Mouse (Mus musculus) MEL (cell line): ENCODE data around the gene Vmn1r82. TPM values are rescaled to one million over a fixed set of nuclear protein-coding genes. Genes with fewer than 3 reads are reported as not detected.

Experiments used
- DNase-seq: peaks from one replicate; pipeline ENCODE4 v3.0.0; 2011; ENCODE audit warnings: low read depth, low spot score
- H3K27ac ChIP-seq: 2 replicates; pipeline ENCODE4 v1.5.1; 2012; ENCODE audit warnings: low read depth, mild to moderate bottlenecking, control low read depth, low read length, moderate library complexity; ENCODE audit not compliant: control insufficient read depth
- H3K27me3 ChIP-seq, 2 experiments: fragments of 150-350 bp in 1 of 2; sonication (generic) in 1 of 2; 2 replicates each; pipeline ENCODE4 v1.6.1; 2012; ENCODE audit warnings: low read length in 2 of 2, mild to moderate bottlenecking in 2 of 2, improper control_type of control experiment in 1 of 2, moderate library complexity in 1 of 2; ENCODE audit not compliant: insufficient read depth in 2 of 2, control insufficient read depth in 1 of 2
- H3K36me3 ChIP-seq, 2 experiments: 2 replicates each; pipeline ENCODE4 v1.6.1; 2012 to 2014; ENCODE audit warnings: low read length in 2 of 2, improper control_type of control experiment in 1 of 2, inconsistent platforms in 1 of 2, mild to moderate bottlenecking in 1 of 2; ENCODE audit not compliant: insufficient read depth in 2 of 2, control insufficient read depth in 1 of 2
- H3K4me1 ChIP-seq, 2 experiments: fragments of 150-350 bp in 1 of 2; sonication (generic) in 1 of 2; 2 replicates each; pipeline ENCODE4 v1.6.1; 2012; ENCODE audit warnings: low read length in 2 of 2, improper control_type of control experiment in 1 of 2, mild to moderate bottlenecking in 1 of 2; ENCODE audit not compliant: insufficient read depth in 2 of 2, control insufficient read depth in 1 of 2
- H3K4me3 ChIP-seq, 2 experiments: fragments of 150-350 bp in 1 of 2; sonication (generic) in 1 of 2; 2 replicates each; pipeline ENCODE4 v1.5.1; 2012; ENCODE audit warnings: low read depth in 2 of 2, low read length in 2 of 2, mild to moderate bottlenecking in 2 of 2, moderate library complexity in 2 of 2, control low read depth in 1 of 2, improper control_type of control experiment in 1 of 2; ENCODE audit not compliant: control insufficient read depth in 1 of 2, insufficient read depth in 1 of 2
- H3K79me2 ChIP-seq: 2 replicates; pipeline ENCODE4 v1.6.1; 2012; ENCODE audit warnings: mild to moderate bottlenecking, low read length, moderate library complexity; ENCODE audit not compliant: control insufficient read depth, poor library complexity, insufficient read depth
- H3K9ac ChIP-seq: 2 replicates; pipeline ENCODE4 v1.6.1; 2012; ENCODE audit warnings: low read depth, mild to moderate bottlenecking, control low read depth, low read length, moderate library complexity; ENCODE audit not compliant: control insufficient read depth, poor library complexity, severe bottlenecking
- H3K9me3 ChIP-seq: fragments of 150-350 bp; sonication (generic); replicated peaks from 2 replicates; pipeline ENCODE4 v1.6.1; 2012; ENCODE audit warnings: mild to moderate bottlenecking, low read length, improper control_type of control experiment, moderate library complexity; ENCODE audit not compliant: insufficient read depth
- CHD1 ChIP-seq: IDR thresholded peaks from 2 replicates; pipeline ENCODE4 v1.6.1; 2012; ENCODE audit warnings: low read depth, mild to moderate bottlenecking, inconsistent platforms, low read length, improper control_type of control experiment
- CHD2 ChIP-seq: IDR thresholded peaks from 2 replicates; pipeline ENCODE4 v1.6.1; 2011; ENCODE audit warnings: low read length, improper control_type of control experiment
- CTCF ChIP-seq, 3 experiments: IDR thresholded peaks in 2 of 3; conservative IDR thresholded peaks in 1 of 3; 2 replicates each; pipeline ENCODE4 v1.5.1; 2011 to 2012; ENCODE audit warnings: low read length in 3 of 3, low read depth in 2 of 3, mild to moderate bottlenecking in 2 of 3, improper control_type of control experiment in 1 of 3, inconsistent platforms in 1 of 3, mixed read lengths in 1 of 3, moderate library complexity in 1 of 3; ENCODE audit not compliant: control insufficient read depth in 1 of 3, insufficient read depth in 1 of 3, poor library complexity in 1 of 3, severe bottlenecking in 1 of 3
- ELF1 ChIP-seq: IDR thresholded peaks from 2 replicates; pipeline ENCODE4 v1.6.1; 2014; ENCODE audit warnings: low read depth, mild to moderate bottlenecking, inconsistent platforms, low read length, improper control_type of control experiment, moderate library complexity
- EP300 ChIP-seq, 2 experiments: IDR thresholded peaks; 2 replicates each; pipeline ENCODE4 v1.6.1; 2011; ENCODE audit warnings: improper control_type of control experiment in 2 of 2, low read length in 2 of 2, low read depth in 1 of 2, mild to moderate bottlenecking in 1 of 2
- ETS1 ChIP-seq: IDR thresholded peaks from 2 replicates; pipeline ENCODE4 v1.6.1; 2012; ENCODE audit warnings: low read depth, mild to moderate bottlenecking, inconsistent platforms, low read length, improper control_type of control experiment, moderate library complexity
- GABPA ChIP-seq: IDR thresholded peaks from 2 replicates; pipeline ENCODE4 v1.6.1; 2012; ENCODE audit warnings: low read depth, mild to moderate bottlenecking, inconsistent platforms, low read length, improper control_type of control experiment, moderate library complexity
- GATA1 ChIP-seq: IDR thresholded peaks from 2 replicates; pipeline ENCODE4 v1.6.1; 2011; ENCODE audit warnings: low read depth, low read length, improper control_type of control experiment
- JUND ChIP-seq: IDR thresholded peaks from 2 replicates; pipeline ENCODE4 v1.6.1; 2011; ENCODE audit warnings: low read depth, mild to moderate bottlenecking, improper control_type of control experiment, low read length
- KAT2A ChIP-seq: conservative IDR thresholded peaks from 2 replicates; pipeline ENCODE4 v1.6.1; 2012; ENCODE audit warnings: low read depth, low read length, improper control_type of control experiment, inconsistent platforms
- MAFK ChIP-seq: IDR thresholded peaks from 2 replicates; pipeline ENCODE4 v1.6.1; 2011; ENCODE audit warnings: low read depth, mild to moderate bottlenecking, low read length, improper control_type of control experiment, borderline replicate concordance
- MAZ ChIP-seq: IDR thresholded peaks from 2 replicates; pipeline ENCODE4 v1.6.1; 2012; ENCODE audit warnings: low read depth, mild to moderate bottlenecking, inconsistent platforms, low read length, improper control_type of control experiment
- MXI1 ChIP-seq: IDR thresholded peaks from 2 replicates; pipeline ENCODE4 v1.6.1; 2011; ENCODE audit warnings: mild to moderate bottlenecking, low read depth, low read length, improper control_type of control experiment
- MYB ChIP-seq: IDR thresholded peaks from 2 replicates; pipeline ENCODE4 v1.6.1; 2011; ENCODE audit warnings: mild to moderate bottlenecking, low read depth, low read length, improper control_type of control experiment
- POLR2AphosphoS2 ChIP-seq: IDR thresholded peaks from 2 replicates; pipeline ENCODE4 v1.6.1; 2011; ENCODE audit warnings: low read length, improper control_type of control experiment
- POLR2AphosphoS5 ChIP-seq: IDR thresholded peaks from 2 replicates; pipeline ENCODE4 v1.6.1; 2012; ENCODE audit warnings: low read depth, borderline replicate concordance, mild to moderate bottlenecking, inconsistent platforms, low read length, moderate library complexity, mixed read lengths
- RCOR1 ChIP-seq: IDR thresholded peaks from 2 replicates; pipeline ENCODE4 v1.6.1; 2012; ENCODE audit warnings: low read depth, mild to moderate bottlenecking, inconsistent platforms, low read length, improper control_type of control experiment
- UBTF ChIP-seq: IDR thresholded peaks from 2 replicates; pipeline ENCODE4 v1.6.1; 2012; ENCODE audit warnings: low read depth, mild to moderate bottlenecking, inconsistent platforms, low read length, improper control_type of control experiment, moderate library complexity, borderline replicate concordance; ENCODE audit not compliant: insufficient read depth
- ZMIZ1 ChIP-seq: IDR thresholded peaks from 2 replicates; pipeline ENCODE4 v1.6.1; 2012; ENCODE audit warnings: low read depth, mild to moderate bottlenecking, inconsistent platforms, low read length, improper control_type of control experiment, moderate library complexity
- polyA plus RNA-seq, 2 experiments: library from polyadenylated mRNA; stranded (reverse) in 1 of 2; unstranded in 1 of 2; fragments of >175 nt in 1 of 2; fragments of >200 nt in 1 of 2; gene quantifications; 2 replicates each; pipeline versions ENCODE4 v1.2.1 to v1.2.4; 2012; ENCODE audit warnings: low replicate concordance in 2 of 2, low read depth in 1 of 2; ENCODE audit not compliant: insufficient read length in 2 of 2, insufficient read depth in 1 of 2, missing spikeins in 1 of 2
- total RNA-seq: library from RNA; depleted of rRNA; stranded (reverse); fragments of 300-350 nt; gene quantifications from 2 replicates; pipeline ENCODE4 v1.2.3, GENCODE M21; 2012; rRNA removed

Gene Vmn1r82
- total RNA-seq (not detected in 2 replicates), polyA plus RNA-seq (not detected)

- Histone ChIP-seq H3K9ac (no peak within 1 kb of the TSS), H3K36me3 (no peaks in the 10 kb centered on the region), H3K27ac (no peak within 1 kb of the TSS), H3K9me3 (no peaks in the 10 kb centered on the region), H3K4me1 (no peaks in the 10 kb centered on the region), H3K79me2 (no peaks in the 10 kb centered on the region), H3K27me3 (no peaks in the 10 kb centered on the region), H3K4me3 (no peak within 1 kb of the TSS)
- no peak for DNase-seq
- TF ChIP-seq GABPA (no peak), MAFK (no peak), MXI1 (no peak), CTCF (IDR thresholded peaks at IDR 0.05 in 2 of 3, conservative IDR thresholded peaks at IDR 0.05 in 1 of 3; ENCODE audit: control insufficient read depth in 1 of 3, insufficient read depth in 1 of 3, low read depth in 2 of 3, low read length in 3 of 3, poor library complexity in 1 of 3, severe bottlenecking in 1 of 3) (no peak), ELF1 (no peak), POLR2AphosphoS2 (no peak), RCOR1 (no peak), MAZ (no peak)
Measured at GRCm38 (mm10) chr7:12300130-12300529, at the start of gene Vmn1r82. Vmn1r82 (plus strand) TSS chr7:12300430.

- no peak within 1 kb of the TSS for H3K27ac ChIP-seq
- no peaks in the 10 kb centered on the region for H3K36me3 ChIP-seq
- no peak for DNase-seq
- H3K4me3 ChIP-seq, result no peak within 1 kb of the TSS
- no peaks in the 10 kb centered on the region for H3K79me2 ChIP-seq
- H3K27me3 ChIP-seq, result no peaks in the 10 kb centered on the region
- TF ChIP-seq CHD1, result no peak
- no peak for TF ChIP-seq CHD2
- TF ChIP-seq MXI1, result no peak
- TF ChIP-seq MAZ, result no peak
- TF ChIP-seq POLR2AphosphoS2, result no peak
- TF ChIP-seq ZMIZ1, result no peak
- TF ChIP-seq ETS1, result no peak
- TF ChIP-seq KAT2A, result no peak
- TF ChIP-seq MYB, result no peak
- TF ChIP-seq POLR2AphosphoS5, result no peak
- no peak for TF ChIP-seq EP300 (IDR thresholded peaks at IDR 0.05; ENCODE audit: low read depth in 1 of 2, low read length in 2 of 2)
- no peak for TF ChIP-seq GATA1
- TF ChIP-seq JUND, result no peak
- TF ChIP-seq CTCF (IDR thresholded peaks at IDR 0.05 in 2 of 3, conservative IDR thresholded peaks at IDR 0.05 in 1 of 3; ENCODE audit: control insufficient read depth in 1 of 3, insufficient read depth in 1 of 3, low read depth in 2 of 3, low read length in 3 of 3, poor library complexity in 1 of 3, severe bottlenecking in 1 of 3), result no peak
- TF ChIP-seq UBTF, result no peak
- no peaks in the 10 kb centered on the region for H3K9me3 ChIP-seq
- H3K9ac ChIP-seq, result no peak within 1 kb of the TSS
- H3K4me1 ChIP-seq, result no peaks in the 10 kb centered on the region
Measured at GRCm38 (mm10) chr7:12268169-12268568, 32.1 kb upstream of the Vmn1r82 start, which contains the start of gene Vmn1r81. Vmn1r81 (minus strand) TSS chr7:12268269.
